Mouse (Mus musculus) neural tube, embryonic 15.5 days (tissue): Measurements from ENCODE around the gene Prkn. TPM values are rescaled to one million over a fixed set of nuclear protein-coding genes. Genes with fewer than 3 reads are reported as not detected.

Experiments
- ATAC-seq: fragments of 200-750 bp; cut with Nextera tagmentation; 2 replicates; pipeline ENCODE4 v1.8.0; 2017; ENCODE audit warnings: mild to moderate bottlenecking, moderate TSS enrichment, moderate library complexity; ENCODE audit not compliant: low FRiP score
- H3K27ac ChIP-seq: fragments of 300-500 bp; sonication (generic); replicated peaks from 2 replicates; pipeline ENCODE4 v1.5.1; 2015; ENCODE audit warnings: mild to moderate bottlenecking, inconsistent platforms
- H3K27me3 ChIP-seq: fragments of 300-500 bp; sonication (generic); replicated peaks from 2 replicates; pipeline ENCODE4 v1.6.1; 2015; ENCODE audit warnings: inconsistent platforms
- H3K36me3 ChIP-seq: fragments of 300-500 bp; sonication (generic); 2 replicates; pipeline ENCODE4 v1.6.1; 2015; ENCODE audit warnings: inconsistent platforms
- H3K4me1 ChIP-seq: fragments of 300-500 bp; sonication (generic); 2 replicates; pipeline ENCODE4 v1.6.1; 2015; ENCODE audit warnings: inconsistent platforms
- H3K4me2 ChIP-seq: fragments of 300-500 bp; sonication (generic); 2 replicates; pipeline ENCODE4 v1.6.1; 2015; ENCODE audit warnings: inconsistent platforms, mild to moderate bottlenecking, moderate library complexity
- H3K4me3 ChIP-seq: fragments of 300-500 bp; sonication (generic); replicated peaks from 2 replicates; pipeline ENCODE4 v1.5.1; 2015; ENCODE audit warnings: mild to moderate bottlenecking, inconsistent platforms
- H3K9ac ChIP-seq: fragments of 300-500 bp; sonication (generic); replicated peaks from 2 replicates; pipeline ENCODE4 v1.6.1; 2015; ENCODE audit warnings: mild to moderate bottlenecking, inconsistent platforms
- H3K9me3 ChIP-seq: fragments of 300-500 bp; sonication (generic); replicated peaks from 2 replicates; pipeline ENCODE4 v1.6.1; 2016; ENCODE audit warnings: inconsistent platforms
- WGBS: fragments of 180-500 bp; shearing (Covaris S2); methylation state at CpG from one replicate; pipeline ENCODE4 v1.1.7; 2015; ENCODE audit warnings: mixed read lengths; 5-methylcytosine and 5-hydroxymethylcytosine counted together
- polyA plus RNA-seq: library from polyadenylated mRNA; unstranded; fragments of >200 nt; fragmentation: Nextera tagmentation; extraction: Ambion mirVana; gene quantifications from 2 replicates; pipeline ENCODE4 v1.2.1, GENCODE M21; 2015

Prkn gene
- polyA plus RNA-seq, 1 experiment from 2014 or later: 4.8 TPM

DNA sequence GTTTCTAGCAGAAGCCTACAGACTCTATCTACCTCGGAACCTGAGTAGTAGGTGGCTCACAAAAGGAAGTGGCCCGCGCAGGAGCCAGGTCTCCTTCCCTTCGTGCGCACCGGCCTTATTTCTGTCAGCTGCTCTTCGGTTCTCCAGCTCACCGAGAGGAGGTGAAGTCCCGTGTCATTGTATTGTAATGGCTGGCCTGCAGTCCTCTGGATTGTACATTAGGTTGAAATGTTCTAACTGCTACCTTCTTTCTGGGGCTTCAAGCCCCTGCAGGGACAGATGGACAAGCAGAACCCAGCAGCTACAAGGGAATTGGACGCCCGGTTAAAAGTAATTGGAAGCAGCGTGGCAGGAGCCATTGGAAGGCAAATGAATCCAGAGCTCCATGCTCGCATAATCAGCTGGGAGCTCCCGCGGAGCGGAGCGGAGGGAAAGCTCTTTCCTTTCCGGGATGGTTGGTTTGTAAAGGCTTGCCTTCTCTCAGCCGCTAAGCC is 1072.7 kb downstream of the Prkn start:
- Histone ChIP-seq H3K36me3 (no peaks in the 10 kb centered on the region), H3K4me2 (peak overlapping the region; percentile 58), H3K27ac (peak overlapping the region; percentile 63), H3K4me1 (peaks cover 16% of the 10 kb centered on the region), H3K27me3 (0 out of 2 replicates have a peak, but pooled peaks cover 5% of the 10 kb centered on the region), H3K9me3 (no peaks in the 10 kb centered on the region), H3K4me3 (peak overlapping the region; percentile 23), H3K9ac (0 out of 2 replicates have a peak overlapping the region, but pooled peaks have one; percentile 9)
- no peak for ATAC-seq
- 1% methylated on average over 19 of the region's 19 CpGs for WGBS

DNA sequence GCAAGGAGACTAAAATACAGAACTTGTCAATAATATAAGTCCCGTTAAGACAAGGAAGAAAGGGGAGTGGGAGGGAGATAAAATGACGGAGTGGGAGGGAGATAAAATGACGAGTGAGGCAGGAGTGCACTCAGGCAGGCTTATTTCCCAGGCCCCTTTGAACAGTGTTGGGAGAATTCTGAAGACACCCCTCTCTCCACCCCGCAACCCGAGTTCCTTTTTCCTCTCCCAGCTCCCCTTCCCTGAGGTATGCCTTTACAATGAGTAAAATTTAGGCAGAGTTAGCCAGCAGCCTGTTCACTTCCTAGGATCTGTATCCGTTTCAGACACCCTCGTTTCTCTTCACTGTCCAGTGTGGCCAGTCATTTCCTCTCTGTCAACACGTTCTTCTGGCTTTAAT is 1073.4 kb downstream of the Prkn start:
- H3K27me3 ChIP-seq: 0 out of 2 replicates have a peak, but pooled peaks cover 5% of the 10 kb centered on the region
- no peak overlapping the region for H3K9ac ChIP-seq
- H3K27ac ChIP-seq: no peak overlapping the region
- no peak overlapping the region; the same call in 1 of the 2 replicates for H3K4me3 ChIP-seq
- H3K4me1 ChIP-seq: peaks cover 21% of the 10 kb centered on the region
- WGBS: 11% methylated on average over 8 of the region's 8 CpGs
- H3K9me3 ChIP-seq: no peaks in the 10 kb centered on the region
- peak overlapping the region; percentile 58 for H3K4me2 ChIP-seq
- ATAC-seq: no peak
- no peaks in the 10 kb centered on the region for H3K36me3 ChIP-seq

DNA sequence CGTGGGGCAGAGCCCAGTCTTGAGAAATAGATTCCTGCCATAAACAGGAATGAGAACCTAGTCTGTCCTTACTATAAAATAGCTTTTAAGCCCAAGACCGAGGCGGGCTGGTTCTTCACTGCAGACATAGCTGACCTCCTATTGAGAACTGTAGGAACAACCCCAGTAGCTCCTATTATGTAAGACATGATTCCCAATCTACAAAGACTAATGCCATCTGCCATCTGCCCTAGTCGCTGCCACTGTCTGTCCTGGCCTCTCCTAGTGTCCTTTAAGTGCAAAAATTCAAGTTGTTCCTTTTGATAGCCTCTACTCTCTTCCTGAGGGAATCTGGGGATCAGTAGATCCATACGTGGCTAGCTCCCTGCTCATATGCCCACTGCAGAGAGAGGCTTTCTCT is 1074.3 kb downstream of the Prkn start:
- Histone ChIP-seq H3K9ac (no peak overlapping the region), H3K4me2 (no peak overlapping the region), H3K27ac (no peak overlapping the region), H3K27me3 (0 out of 2 replicates have a peak, but pooled peaks cover 5% of the 10 kb centered on the region), H3K36me3 (no peaks in the 10 kb centered on the region), H3K4me1 (peaks cover 24% of the 10 kb centered on the region), H3K4me3 (no peak overlapping the region), H3K9me3 (no peaks in the 10 kb centered on the region)
- 67% methylated on average over 5 of the region's 5 CpGs for WGBS
- no peak for ATAC-seq

DNA sequence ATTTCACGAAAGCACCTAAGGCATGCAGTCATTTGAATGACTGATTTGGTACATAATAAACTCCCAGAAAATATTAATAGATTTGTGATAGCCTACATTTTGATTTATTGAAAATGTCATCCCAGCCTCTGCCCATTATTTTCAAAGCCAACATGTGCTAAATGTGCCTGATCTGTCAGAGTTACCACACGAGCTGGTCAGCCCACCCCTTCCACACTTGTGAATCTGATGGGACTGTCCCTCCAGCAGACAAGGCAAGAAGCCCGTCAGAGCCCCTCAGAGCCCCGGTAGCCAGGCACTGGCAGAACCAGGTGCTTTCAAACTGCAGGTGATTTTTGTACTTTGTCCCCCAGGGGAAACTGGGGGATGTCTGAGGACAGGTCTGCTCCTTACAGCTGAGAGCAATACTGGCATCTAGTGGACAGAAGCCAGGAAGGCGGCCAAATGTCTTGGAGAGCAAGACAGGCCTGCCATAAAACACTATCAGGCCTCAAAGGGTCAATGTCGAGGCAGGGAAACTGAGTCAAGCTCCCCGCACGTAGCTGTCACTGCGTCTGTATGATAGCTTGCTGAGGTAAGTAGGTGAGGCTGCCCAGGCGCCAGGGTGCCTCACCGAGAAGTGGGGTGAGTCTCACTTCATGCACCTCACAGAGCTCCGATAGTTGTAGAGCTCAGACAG is 1078.1 kb downstream of the Prkn start:
- H3K4me2 ChIP-seq: no peak overlapping the region
- peak; percentile 50; the same call in 1 of the 2 replicates for ATAC-seq
- 44% methylated on average over 12 of the region's 12 CpGs for WGBS
- H3K27me3 ChIP-seq: 0 out of 2 replicates have a peak, but pooled peaks cover 3% of the 10 kb centered on the region
- H3K4me3 ChIP-seq: no peak overlapping the region
- peak overlapping the region; percentile 42; the same call in 1 of the 2 replicates for H3K27ac ChIP-seq
- no peaks in the 10 kb centered on the region for H3K36me3 ChIP-seq
- H3K4me1 ChIP-seq: peaks cover 17% of the 10 kb centered on the region
- no peak overlapping the region for H3K9ac ChIP-seq
- no peaks in the 10 kb centered on the region for H3K9me3 ChIP-seq

DNA sequence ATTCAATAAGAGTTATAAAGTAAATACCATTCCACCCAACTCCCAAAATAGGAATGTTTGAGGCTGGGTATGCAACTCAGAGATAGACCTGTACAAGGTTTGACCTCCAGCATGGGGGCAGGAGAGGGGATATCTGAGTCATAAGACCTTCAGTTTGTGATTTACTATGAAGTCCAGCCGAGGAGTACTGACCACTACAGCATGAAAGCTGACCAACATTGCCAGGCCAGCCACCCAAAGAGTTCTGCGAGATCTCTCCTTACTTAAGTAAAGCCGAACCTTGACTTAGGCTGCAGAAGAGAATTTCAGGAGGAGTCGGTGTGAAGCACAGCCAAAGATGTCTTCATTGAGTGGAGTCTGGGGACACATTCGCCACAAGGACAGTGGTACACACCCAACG is 1079.4 kb downstream of the Prkn start:
- 87% methylated on average over 6 of the region's 6 CpGs for WGBS
- Histone ChIP-seq H3K9ac (no peak overlapping the region), H3K27me3 (0 out of 2 replicates have a peak, but pooled peaks cover under 1% of the 10 kb centered on the region), H3K4me1 (peaks cover 12% of the 10 kb centered on the region), H3K4me2 (no peak overlapping the region), H3K9me3 (no peaks in the 10 kb centered on the region), H3K27ac (no peak overlapping the region), H3K4me3 (no peak overlapping the region), H3K36me3 (no peaks in the 10 kb centered on the region)
- no peak for ATAC-seq

DNA sequence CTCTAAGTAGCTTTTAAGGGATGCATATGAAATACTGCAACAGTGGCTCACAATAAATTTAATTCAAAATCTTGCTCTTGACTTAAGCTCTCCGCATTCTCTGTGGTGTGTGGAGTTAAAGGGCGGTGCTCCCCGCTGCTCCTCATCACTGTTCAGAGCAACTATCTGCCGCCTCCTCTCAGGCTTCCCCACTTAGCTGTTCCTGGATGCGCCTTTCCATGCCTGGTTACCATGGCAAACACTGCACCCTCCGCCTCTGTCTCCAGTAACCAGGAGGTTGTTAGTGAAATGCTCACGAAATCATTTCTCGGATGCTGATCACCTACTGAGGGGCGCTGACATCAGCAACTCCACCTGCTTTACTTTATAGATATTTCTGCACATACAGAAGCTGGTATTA is 1080.8 kb downstream of the Prkn start:
- H3K36me3 ChIP-seq: no peaks in the 10 kb centered on the region
- no peak for ATAC-seq
- 66% methylated on average over 9 of the region's 9 CpGs for WGBS
- no peak overlapping the region for H3K27ac ChIP-seq
- H3K4me3 ChIP-seq: no peak overlapping the region
- H3K4me1 ChIP-seq: peaks cover 12% of the 10 kb centered on the region
- no peak overlapping the region for H3K4me2 ChIP-seq
- H3K27me3 ChIP-seq: no peaks in the 10 kb centered on the region
- H3K9ac ChIP-seq: no peak overlapping the region
- no peaks in the 10 kb centered on the region for H3K9me3 ChIP-seq

DNA sequence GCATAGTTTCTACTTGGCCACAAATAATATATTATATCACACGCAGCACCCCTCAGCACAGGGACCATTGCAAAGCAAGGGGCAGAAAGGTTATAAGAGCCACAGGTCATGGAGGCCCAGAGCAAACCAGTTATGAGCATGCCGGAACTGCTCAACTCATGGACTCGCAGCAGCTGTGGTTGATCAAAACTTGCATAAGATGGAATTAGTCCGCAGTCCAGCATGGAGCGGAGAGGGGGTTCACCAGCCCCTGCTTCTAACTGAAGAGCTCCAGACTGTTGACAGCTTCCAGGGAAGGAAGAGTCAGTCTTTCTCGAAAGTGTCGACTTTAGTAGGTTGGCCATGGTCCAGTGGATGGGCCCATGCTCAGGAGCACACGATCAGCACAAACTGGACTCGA is 1083.8 kb downstream of the Prkn start:
- WGBS: 96% methylated on average over 9 of the region's 9 CpGs
- Histone ChIP-seq H3K36me3 (no peaks in the 10 kb centered on the region), H3K4me1 (0 out of 2 replicates have a peak, but pooled peaks cover 7% of the 10 kb centered on the region), H3K4me3 (no peak overlapping the region), H3K4me2 (no peak overlapping the region), H3K27ac (no peak overlapping the region), H3K27me3 (no peaks in the 10 kb centered on the region), H3K9ac (no peak overlapping the region), H3K9me3 (no peaks in the 10 kb centered on the region)
- ATAC-seq: no peak

DNA sequence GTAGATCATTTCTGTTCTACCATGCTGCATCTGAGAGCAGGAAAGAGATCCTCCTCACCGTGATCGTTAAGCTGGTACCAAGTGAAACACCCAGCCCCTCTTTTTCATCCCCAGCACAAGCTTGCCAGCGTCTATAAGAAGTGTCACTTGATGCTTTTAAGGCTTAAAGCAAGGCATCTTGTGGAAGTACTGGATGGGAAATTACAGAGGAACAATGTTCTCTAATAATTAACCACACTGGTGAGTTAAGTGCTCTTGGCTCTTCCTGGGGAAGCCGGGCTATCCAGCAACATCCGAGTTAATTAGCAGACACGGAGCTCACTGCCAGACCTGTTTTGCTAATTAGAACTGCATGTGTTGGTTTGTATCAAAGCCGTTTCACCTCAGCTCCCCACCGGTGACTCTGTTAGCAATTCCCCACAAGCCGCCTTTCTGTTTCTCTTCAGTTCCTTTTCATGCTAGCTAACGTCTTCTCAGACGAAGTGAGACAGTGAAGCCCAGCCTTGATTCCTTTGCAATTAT is 1086.7 kb downstream of the Prkn start:
- H3K9ac ChIP-seq: no peak overlapping the region
- 15% methylated on average over 11 of the region's 11 CpGs for WGBS
- ATAC-seq: peak; percentile 31; the same call in 1 of the 2 replicates
- H3K4me2 ChIP-seq: peak overlapping the region; percentile 22; the same call in 1 of the 2 replicates
- H3K36me3 ChIP-seq: no peaks in the 10 kb centered on the region
- H3K27ac ChIP-seq: peak overlapping the region; percentile 72
- H3K27me3 ChIP-seq: no peaks in the 10 kb centered on the region
- no peaks in the 10 kb centered on the region for H3K9me3 ChIP-seq
- 0 out of 2 replicates have a peak, but pooled peaks cover 6% of the 10 kb centered on the region for H3K4me1 ChIP-seq
- H3K4me3 ChIP-seq: no peak overlapping the region

DNA sequence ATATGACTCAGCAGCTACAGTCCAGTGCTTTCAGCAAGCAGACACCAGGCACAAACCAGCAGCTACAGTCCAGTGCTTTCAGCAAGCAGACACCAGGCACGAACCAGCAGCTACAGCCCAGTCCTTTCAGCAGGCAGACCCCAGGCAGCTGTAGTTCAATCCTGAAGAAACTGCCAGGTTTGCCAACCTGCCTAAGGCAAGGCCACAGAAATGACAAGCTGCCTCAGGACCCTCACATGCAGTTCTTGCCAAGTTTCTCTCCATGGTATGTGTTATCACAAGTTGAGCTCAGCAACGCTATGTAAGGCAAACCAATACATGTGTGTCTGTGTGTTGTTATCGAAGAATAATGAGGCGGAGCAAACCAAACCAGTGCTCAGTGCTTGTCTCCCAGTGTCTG is 1091.5 kb downstream of the Prkn start:
- no peak overlapping the region for H3K4me3 ChIP-seq
- WGBS: 87% methylated on average over 4 of the region's 4 CpGs
- no peak for ATAC-seq

DNA sequence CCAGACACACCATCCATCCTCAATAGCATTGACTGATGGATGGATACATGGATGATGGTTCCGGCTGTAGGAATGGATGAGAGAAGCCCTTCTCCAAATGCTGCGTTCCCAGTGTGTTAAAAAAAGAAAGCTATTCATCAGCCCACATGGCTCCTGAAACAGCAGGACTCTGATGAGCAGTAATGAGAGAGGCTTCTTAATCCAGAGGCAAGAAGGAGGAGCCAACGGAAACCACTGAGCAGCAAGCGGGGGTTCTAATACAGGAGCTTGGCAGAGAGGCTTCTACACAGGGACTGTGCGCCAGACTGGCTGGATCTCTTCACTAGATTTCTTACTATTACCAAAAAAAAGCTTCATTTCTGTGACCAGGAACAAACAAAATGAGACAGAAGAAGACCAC is 1093.6 kb downstream of the Prkn start:
- peak overlapping the region; percentile 39; the same call in 1 of the 2 replicates for H3K27ac ChIP-seq
- WGBS: 62% methylated on average over 5 of the region's 5 CpGs

More for the DNA sequence above, 1091.5 kb downstream of the Prkn start:
- Histone ChIP-seq H3K9ac (no peak overlapping the region), H3K27ac (no peak overlapping the region), H3K36me3 (no peaks in the 10 kb centered on the region), H3K4me1 (0 out of 2 replicates have a peak, but pooled peaks cover 12% of the 10 kb centered on the region), H3K27me3 (no peaks in the 10 kb centered on the region), H3K4me2 (no peak overlapping the region), H3K9me3 (no peaks in the 10 kb centered on the region)

DNA sequence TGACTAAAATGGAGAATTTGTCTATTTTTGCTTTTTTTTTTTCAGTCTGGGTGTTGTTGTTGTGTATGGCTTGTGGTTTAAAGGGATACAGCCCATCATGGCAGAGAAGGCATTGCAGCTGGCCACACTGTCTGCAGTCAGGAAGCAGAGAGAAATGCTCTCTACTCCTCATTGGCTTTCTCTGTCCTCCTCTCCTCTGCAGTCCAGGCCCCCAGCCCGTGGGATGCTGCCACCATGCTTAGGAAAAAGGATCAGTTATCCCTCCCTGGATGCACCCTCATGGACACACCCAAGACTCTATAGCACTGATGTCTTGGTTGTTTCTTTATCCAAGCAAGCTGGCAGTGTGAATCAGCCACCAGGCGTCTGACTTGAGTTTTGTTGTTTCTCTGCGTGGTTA is 1107.3 kb downstream of the Prkn start:
- Histone ChIP-seq H3K27me3 (no peaks in the 10 kb centered on the region), H3K9me3 (no peaks in the 10 kb centered on the region), H3K36me3 (no peaks in the 10 kb centered on the region), H3K4me2 (no peak overlapping the region), H3K4me3 (no peak overlapping the region), H3K27ac (no peak overlapping the region), H3K4me1 (peaks cover 16% of the 10 kb centered on the region), H3K9ac (no peak overlapping the region)
- ATAC-seq: no peak
- 90% methylated on average over 3 of the region's 3 CpGs for WGBS

More for the DNA sequence above, 1093.6 kb downstream of the Prkn start:
- Histone ChIP-seq H3K4me3 (no peak overlapping the region), H3K9ac (no peak overlapping the region), H3K36me3 (no peaks in the 10 kb centered on the region), H3K4me2 (no peak overlapping the region), H3K27me3 (no peaks in the 10 kb centered on the region), H3K4me1 (0 out of 2 replicates have a peak, but pooled peaks cover 6% of the 10 kb centered on the region), H3K9me3 (no peaks in the 10 kb centered on the region)
- ATAC-seq: no peak
